9 mouse cellular contexts compared by ENCODE assay signal in the genomic region with DNA sequence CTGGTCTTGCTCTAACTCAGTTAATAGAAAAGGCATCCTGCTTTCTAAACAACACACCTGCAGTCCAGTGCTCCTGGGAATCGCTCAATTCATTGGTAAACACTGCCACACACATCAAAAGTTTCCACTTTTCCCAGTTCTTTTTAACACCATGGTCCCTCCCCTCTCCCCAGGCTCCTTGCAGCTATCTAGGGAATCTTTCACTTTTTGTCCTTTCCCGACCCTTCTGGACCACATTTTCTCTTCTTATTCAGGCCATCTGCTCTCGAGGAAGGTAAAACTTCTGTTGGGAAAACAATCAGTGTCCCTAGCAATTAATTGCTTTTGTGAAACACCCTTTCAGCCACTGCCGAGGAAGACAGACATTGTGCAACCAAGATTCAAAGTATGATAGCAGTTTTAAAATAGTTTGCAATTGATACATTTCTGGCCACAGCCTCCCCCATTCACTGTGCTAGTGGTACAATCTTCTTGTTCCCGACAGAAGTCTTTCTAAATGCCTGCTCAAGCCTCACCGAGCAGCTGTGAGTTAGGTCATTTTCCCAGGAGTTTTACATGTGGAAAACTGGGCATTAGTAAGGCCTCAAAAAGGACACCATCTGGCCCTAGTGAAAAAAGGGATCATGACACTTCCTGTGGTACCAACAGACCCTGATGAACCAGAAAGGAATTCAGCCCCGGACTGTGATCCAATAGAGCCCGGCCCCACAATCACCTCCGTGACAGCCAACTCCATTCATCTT.
DNase-seq lines count a peak whose midpoint lies in the region; ATAC-seq lines count a peak whose summit lies in the region.
"Had no signal": no experiment of that assay in that cellular context is flagged by ENCODE, and none has a peak within 500 bp of the region (broad histone marks: within the 10 kb centered on the region; RNA-seq: fewer than 3 reads in every experiment).

No protein-coding gene starts in this region.

- no peak overlapping the region for H3K9ac ChIP-seq in kidney, embryonic 15.5 days
- no peak overlapping the region for H3K9ac ChIP-seq in forebrain, embryonic 12.5 days
- H3K9ac ChIP-seq in intestine, embryonic 14.5 days (ENCODE audit: low read length) = no peak overlapping the region
- H3K9ac ChIP-seq in neural tube, embryonic 14.5 days (replicated peaks; ENCODE audit: low read depth, low read length) = no peak overlapping the region

- WGBS in kidney, embryonic 15.5 days = 14% methylated on average over 9 of the region's 9 CpGs
- under 1% methylated on average over 9 of the region's 9 CpGs for WGBS in forebrain, embryonic 12.5 days
- 15% methylated on average over 9 of the region's 9 CpGs for WGBS in intestine, embryonic 14.5 days
- 4% methylated on average over 9 of the region's 9 CpGs for WGBS in neural tube, embryonic 14.5 days

- no peaks in the 10 kb centered on the region for H3K27me3 ChIP-seq in kidney, embryonic 15.5 days
- no peaks in the 10 kb centered on the region for H3K27me3 ChIP-seq in forebrain, embryonic 12.5 days
- no peaks in the 10 kb centered on the region for H3K27me3 ChIP-seq in intestine, embryonic 14.5 days (replicated peaks; ENCODE audit: control insufficient read depth, insufficient read depth, low read length)
- H3K27me3 ChIP-seq in neural tube, embryonic 14.5 days (ENCODE audit: control insufficient read depth, insufficient read depth, low read length) = no peaks in the 10 kb centered on the region
- H3K27me3 ChIP-seq: CH12.LX had no signal

- DNase-seq in kidney, postnatal 25 days = no peak
- DNase-seq in intestine, embryonic 14.5 days (ENCODE audit: low spot score) = peak; percentile 58
- no peak for DNase-seq in ovary, postnatal 36 days (ENCODE audit: low spot score)
- DNase-seq in right cerebral cortex, postnatal 14 days = no peak
- no peak for DNase-seq in cerebellum, adult 18-20 months

- no peak overlapping the region for H3K4me3 ChIP-seq in kidney, embryonic 15.5 days (replicated peaks)
- peak overlapping the region; percentile 19 for H3K4me3 ChIP-seq in forebrain, embryonic 12.5 days (replicated peaks)
- no peak overlapping the region for H3K4me3 ChIP-seq in intestine, embryonic 14.5 days (ENCODE audit: low read depth, low read length)
- H3K4me3 ChIP-seq in neural tube, embryonic 14.5 days (ENCODE audit: low read depth, low read length) = peak overlapping the region; percentile 9; the same call in 1 of the 2 replicates

- no peaks in the 10 kb centered on the region for H3K9me3 ChIP-seq in kidney, embryonic 15.5 days (replicated peaks)
- no peaks in the 10 kb centered on the region for H3K9me3 ChIP-seq in forebrain, embryonic 12.5 days
- no peaks in the 10 kb centered on the region for H3K9me3 ChIP-seq in intestine, embryonic 14.5 days (ENCODE audit: control insufficient read depth, low read length)
- no peaks in the 10 kb centered on the region for H3K9me3 ChIP-seq in neural tube, embryonic 14.5 days (ENCODE audit: control insufficient read depth, low read length)

- no peaks in the 10 kb centered on the region for H3K36me3 ChIP-seq in kidney, embryonic 15.5 days
- H3K36me3 ChIP-seq in forebrain, embryonic 12.5 days (replicated peaks) = no peaks in the 10 kb centered on the region
- H3K36me3 ChIP-seq in intestine, embryonic 14.5 days (ENCODE audit: control insufficient read depth, insufficient read depth, low read length) = no peaks in the 10 kb centered on the region
- no peaks in the 10 kb centered on the region for H3K36me3 ChIP-seq in neural tube, embryonic 14.5 days (ENCODE audit: control insufficient read depth, insufficient read depth, low read length)

- H3K27ac ChIP-seq in kidney, embryonic 15.5 days = no peak overlapping the region
- peak overlapping the region; percentile 86 for H3K27ac ChIP-seq in forebrain, embryonic 12.5 days
- H3K27ac ChIP-seq in intestine, embryonic 14.5 days (ENCODE audit: low read depth) = no peak overlapping the region
- peak overlapping the region; percentile 16; the same call in 1 of the 2 replicates for H3K27ac ChIP-seq in neural tube, embryonic 14.5 days (ENCODE audit: low read depth, low read length)

- H3K4me1 ChIP-seq in kidney, embryonic 15.5 days = no peaks in the 10 kb centered on the region
- H3K4me1 ChIP-seq in forebrain, embryonic 12.5 days = peaks cover 26% of the 10 kb centered on the region
- H3K4me1 ChIP-seq in intestine, embryonic 14.5 days (replicated peaks; ENCODE audit: control insufficient read depth, insufficient read depth, low read length) = no peaks in the 10 kb centered on the region
- H3K4me1 ChIP-seq in neural tube, embryonic 14.5 days (ENCODE audit: control insufficient read depth, insufficient read depth, low read length) = no peaks in the 10 kb centered on the region

- no peak for ATAC-seq in kidney, embryonic 15.5 days (replicated peaks; ENCODE audit: low FRiP score)
- ATAC-seq in forebrain, embryonic 12.5 days (ENCODE audit: low FRiP score) = peak; percentile 83
- peak; percentile 64 for ATAC-seq in intestine, embryonic 14.5 days (replicated peaks; ENCODE audit: low FRiP score, low TSS enrichment, low read depth)
- peak; percentile 86 for ATAC-seq in neural tube, embryonic 14.5 days (ENCODE audit: low read depth)

- peak overlapping the region; percentile 9; the same call in 1 of the 2 replicates for H3K4me2 ChIP-seq in kidney, embryonic 15.5 days
- peak overlapping the region; percentile 49 for H3K4me2 ChIP-seq in forebrain, embryonic 12.5 days
- 0 out of 2 replicates have a peak overlapping the region, but pooled peaks have one; percentile 21 for H3K4me2 ChIP-seq in intestine, embryonic 14.5 days (ENCODE audit: low read length)
- peak overlapping the region; percentile 35 for H3K4me2 ChIP-seq in neural tube, embryonic 14.5 days (ENCODE audit: low read depth, low read length)

Comparison
In these comparisons a context has a peak if more than half of its experiments do, and no peak if none do; other contexts are left out.
1. H3K27ac ChIP-seq: peak in forebrain, embryonic 12.5 days (single experiment) and neural tube, embryonic 14.5 days (single experiment); none in kidney, embryonic 15.5 days (single experiment) and intestine, embryonic 14.5 days (single experiment).
2. H3K4me3 ChIP-seq: peak in forebrain, embryonic 12.5 days (single experiment) and neural tube, embryonic 14.5 days (single experiment); none in kidney, embryonic 15.5 days (single experiment) and intestine, embryonic 14.5 days (single experiment).
3. Peak in every context shown above with its lines, with median percentiles within 50 percentile points of each other: H3K4me2 ChIP-seq.